Comparison of ENCODE assay signal across 13 mouse cellular contexts in the genomic region with DNA sequence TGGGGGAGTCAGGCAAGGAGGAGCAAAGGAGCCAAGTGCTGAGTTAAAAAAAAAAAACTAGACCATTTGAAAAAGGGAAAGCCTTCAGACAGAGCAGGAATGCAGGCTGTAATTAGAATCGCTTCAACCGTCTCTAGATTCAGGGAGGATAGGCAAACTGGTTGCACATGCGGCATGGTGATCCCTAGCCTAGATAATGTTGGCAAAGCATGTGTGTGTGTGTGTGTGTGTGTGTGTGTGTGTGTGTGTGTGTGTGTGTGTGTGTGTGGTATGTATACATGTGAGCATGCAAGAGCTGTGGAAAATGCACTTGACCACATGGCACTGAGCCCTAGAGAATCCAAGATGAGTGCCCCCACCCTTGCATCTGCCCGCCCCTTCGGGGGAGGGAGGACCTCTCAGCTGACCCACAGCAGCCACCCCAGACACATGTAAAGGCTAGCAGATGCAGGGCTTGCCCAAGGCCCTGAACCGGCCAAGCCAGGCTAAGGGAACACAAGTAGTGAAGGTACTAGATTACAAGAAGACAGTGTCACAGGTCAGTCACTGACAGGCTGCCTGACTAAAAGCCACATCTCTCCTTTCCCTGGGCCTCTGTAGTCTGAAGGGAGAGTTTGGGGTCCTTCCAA.
DNase-seq lines count a peak whose midpoint lies in the region; ATAC-seq and TF ChIP-seq lines count a peak whose summit lies in the region.
"Had no signal": no experiment of that assay in that cellular context is flagged by ENCODE, and none has a peak within 500 bp of the region (broad histone marks: within the 10 kb centered on the region; RNA-seq: fewer than 3 reads in every experiment).

No protein-coding gene starts in this region.

- peak; percentile 74 for ATAC-seq in kidney, postnatal 0 days (replicated peaks; ENCODE audit: low FRiP score, low read depth)
- ATAC-seq in limb, embryonic 15.5 days (ENCODE audit: insufficient number of reproducible peaks, low FRiP score, low TSS enrichment, low read depth): no peak

- no peak overlapping the region for H3K4me2 ChIP-seq in kidney, postnatal 0 days (ENCODE audit: low read length)
- H3K4me2 ChIP-seq in limb, embryonic 15.5 days: no peak overlapping the region
- H3K4me2 ChIP-seq: heart, embryonic 12.5 days; midbrain, embryonic 12.5 days; stomach, embryonic 15.5 days had no signal

- H3K4me3 ChIP-seq in kidney, postnatal 0 days (replicated peaks; ENCODE audit: low read depth, low read length): no peak overlapping the region
- H3K4me3 ChIP-seq in kidney, adult 2 months (ENCODE audit: insufficient read depth, low read depth, low read length): no peak overlapping the region
- no peak overlapping the region for H3K4me3 ChIP-seq in limb, embryonic 15.5 days
- H3K4me3 ChIP-seq: erythroblast, embryonic 14.5 days; heart, embryonic 12.5 days; midbrain, embryonic 12.5 days; stomach, embryonic 15.5 days had no signal

- DNase-seq in heart, adult 11 months: peak; percentile 87
- no peak for DNase-seq in heart, postnatal 4 days
- peak; percentile 59 for DNase-seq in kidney, postnatal 0 days (ENCODE audit: low spot score)
- no peak for DNase-seq in kidney, adult 2 months
- peak; percentile 46 for DNase-seq in testis, postnatal 10 days (ENCODE audit: low spot score)
- DNase-seq in testis, postnatal 14 days (ENCODE audit: low spot score): no peak
- DNase-seq in left cerebral cortex, postnatal 25 days (ENCODE audit: low spot score in 2 of 2): no peak
- DNase-seq: kidney, postnatal 14 days had no signal

- TF ChIP-seq POLR2A in kidney, adult 2 months (IDR thresholded peaks at IDR 0.05; ENCODE audit: low read depth, low read length): no peak

- H3K27ac ChIP-seq in kidney, postnatal 0 days: no peak overlapping the region
- H3K27ac ChIP-seq in kidney, adult 2 months (ENCODE audit: insufficient read depth, low read depth, low read length): no peak overlapping the region
- H3K27ac ChIP-seq in limb, embryonic 15.5 days: 0 out of 2 replicates have a peak overlapping the region, but pooled peaks have one; percentile 27
- H3K27ac ChIP-seq: midbrain, embryonic 12.5 days; stomach, embryonic 15.5 days had no signal

- H3K27me3 ChIP-seq in kidney, postnatal 0 days (ENCODE audit: insufficient read depth, low read length): no peaks in the 10 kb centered on the region; the same call in 1 of the 2 replicates
- H3K27me3 ChIP-seq in kidney, adult 2 months (replicated peaks; ENCODE audit: control insufficient read depth, insufficient read depth, low read length): no peaks in the 10 kb centered on the region
- peaks cover 28% of the 10 kb centered on the region for H3K27me3 ChIP-seq in limb, embryonic 15.5 days
- H3K27me3 ChIP-seq: stomach, embryonic 15.5 days had no signal

- no peaks in the 10 kb centered on the region for H3K9me3 ChIP-seq in kidney, postnatal 0 days (replicated peaks; ENCODE audit: low read length)
- no peaks in the 10 kb centered on the region for H3K9me3 ChIP-seq in limb, embryonic 15.5 days
- H3K9me3 ChIP-seq: heart, embryonic 12.5 days; midbrain, embryonic 12.5 days; stomach, embryonic 15.5 days had no signal

- no peak for TF ChIP-seq CTCF in kidney, postnatal 0 days (IDR thresholded peaks at IDR 0.05; ENCODE audit: low read depth)
- no peak for TF ChIP-seq CTCF in kidney, adult 2 months (conservative IDR thresholded peaks at IDR 0.05; ENCODE audit: insufficient read depth, insufficient read length, low read depth, low read length)

- no peaks in the 10 kb centered on the region for H3K4me1 ChIP-seq in kidney, postnatal 0 days (replicated peaks; ENCODE audit: insufficient read depth, low read length)
- H3K4me1 ChIP-seq in kidney, adult 2 months (ENCODE audit: control insufficient read depth, insufficient read depth, low read length): no peaks in the 10 kb centered on the region
- peaks cover 9% of the 10 kb centered on the region; the same call in 1 of the 2 replicates for H3K4me1 ChIP-seq in limb, embryonic 15.5 days
- H3K4me1 ChIP-seq: stomach, embryonic 15.5 days had no signal

- no peak overlapping the region for H3K9ac ChIP-seq in kidney, postnatal 0 days (ENCODE audit: low read depth, low read length)
- no peak overlapping the region for H3K9ac ChIP-seq in limb, embryonic 15.5 days
- H3K9ac ChIP-seq: heart, embryonic 12.5 days; midbrain, embryonic 12.5 days; stomach, embryonic 15.5 days had no signal

- no peaks in the 10 kb centered on the region for H3K36me3 ChIP-seq in kidney, postnatal 0 days (ENCODE audit: insufficient read depth, low read length)
- no peaks in the 10 kb centered on the region for H3K36me3 ChIP-seq in kidney, adult 2 months (ENCODE audit: control insufficient read depth, insufficient read depth, low read length)
- H3K36me3 ChIP-seq in limb, embryonic 15.5 days: no peaks in the 10 kb centered on the region
- H3K36me3 ChIP-seq: heart, embryonic 12.5 days; midbrain, embryonic 12.5 days; stomach, embryonic 15.5 days had no signal

- intact Hi-C loops in left cerebral cortex, postnatal 25 days (cut with DNase I): no loop called here

- 59% methylated on average over 6 of the region's 6 CpGs for WGBS in kidney, postnatal 0 days
- 64% methylated on average over 6 of the region's 6 CpGs for WGBS in kidney, adult 2 months
- WGBS in limb, embryonic 15.5 days: 52% methylated on average over 6 of the region's 6 CpGs

Comparison
In these comparisons a context has a peak if more than half of its experiments do, and no peak if none do; other contexts are left out.
1. DNase-seq: peak in heart, adult 11 months (single experiment), kidney, postnatal 0 days (single experiment) and testis, postnatal 10 days (single experiment); none in heart, postnatal 4 days (single experiment), kidney, adult 2 months (single experiment), testis, postnatal 14 days (single experiment) and left cerebral cortex, postnatal 25 days (0 of 2).